ENCODE assay signal across 29 mouse cellular contexts in the genomic region with DNA sequence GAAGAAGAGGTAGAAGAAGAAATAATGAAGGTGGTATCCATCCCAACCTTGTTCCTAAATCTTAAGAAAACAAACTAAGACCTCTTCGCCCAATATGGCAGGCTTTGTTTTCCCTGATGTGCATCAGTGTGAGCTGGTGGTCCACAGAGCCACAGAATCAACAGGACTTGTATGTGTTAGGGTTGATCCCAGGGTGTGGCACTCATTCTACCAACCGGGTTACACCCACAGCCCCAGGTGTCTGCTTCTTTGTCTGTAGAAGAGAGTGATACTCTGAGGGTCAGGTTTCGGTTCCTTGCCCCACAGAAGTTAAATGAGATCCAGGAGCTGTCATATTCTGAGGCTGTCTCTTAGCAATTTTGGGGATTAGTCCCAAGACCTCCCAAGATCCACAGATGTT. TPM values are rescaled to one million over a fixed set of nuclear protein-coding genes. Genes with fewer than 3 reads are reported as not detected.
DNase-seq lines count a peak whose midpoint lies in the region; ATAC-seq lines count a peak whose summit lies in the region.
"Had no signal": no experiment of that assay in that cellular context is flagged by ENCODE, and none has a peak within 500 bp of the region (broad histone marks: within the 10 kb centered on the region; RNA-seq: fewer than 3 reads in every experiment).

No protein-coding gene starts in this region.

- peaks cover 9% of the 10 kb centered on the region for H3K27me3 ChIP-seq in heart, embryonic 12.5 days (replicated peaks)
- H3K27me3 ChIP-seq in forebrain, embryonic 16.5 days (replicated peaks; ENCODE audit: control insufficient read depth, insufficient read depth, low read length): no peaks in the 10 kb centered on the region
- H3K27me3 ChIP-seq: embryonic facial prominence, embryonic 13.5 days; embryonic facial prominence, embryonic 15.5 days; forebrain, embryonic 12.5 days; forebrain, embryonic 15.5 days had no signal

- no peak overlapping the region for H3K4me3 ChIP-seq in heart, embryonic 12.5 days
- no peak overlapping the region for H3K4me3 ChIP-seq in forebrain, embryonic 16.5 days (replicated peaks; ENCODE audit: low read length)
- H3K4me3 ChIP-seq: embryonic facial prominence, embryonic 13.5 days; embryonic facial prominence, embryonic 15.5 days; erythroblast, embryonic 14.5 days; forebrain, embryonic 10.5 days; forebrain, embryonic 12.5 days; forebrain, embryonic 15.5 days had no signal

- H3K4me2 ChIP-seq in heart, embryonic 12.5 days: no peak overlapping the region
- no peak overlapping the region for H3K4me2 ChIP-seq in forebrain, embryonic 16.5 days (ENCODE audit: low read length)
- H3K4me2 ChIP-seq: embryonic facial prominence, embryonic 13.5 days; embryonic facial prominence, embryonic 15.5 days; forebrain, embryonic 12.5 days; forebrain, embryonic 15.5 days had no signal

- H3K9me3 ChIP-seq in heart, embryonic 12.5 days (replicated peaks): peaks cover 3% of the 10 kb centered on the region; the same call in 1 of the 2 replicates
- no peaks in the 10 kb centered on the region for H3K9me3 ChIP-seq in forebrain, embryonic 16.5 days (ENCODE audit: control insufficient read depth, low read length)
- H3K9me3 ChIP-seq: embryonic facial prominence, embryonic 13.5 days; embryonic facial prominence, embryonic 15.5 days; forebrain, embryonic 10.5 days; forebrain, embryonic 12.5 days; forebrain, embryonic 15.5 days had no signal

- 62% methylated on average over 3 of the region's 3 CpGs for WGBS in heart, embryonic 12.5 days
- 82% methylated on average over 3 of the region's 3 CpGs for WGBS in forebrain, embryonic 16.5 days

- peak; percentile 72 for DNase-seq in heart, adult 11 months
- DNase-seq in A20 (ENCODE audit: low read depth, low spot score) (peak; percentile 72), ES-CJ7 (ENCODE audit: low read depth, low spot score) (peak; percentile 46)
- no peak for DNase-seq in adrenal gland, postnatal 25 days
- DNase-seq: adrenal gland, adult 8-10 months; adrenal gland, postnatal 14 days; cerebellum, adult 11 months; cerebellum, adult 18-20 months; cerebellum, adult 8-10 months; cerebellum, adult 9-11 months; cerebellum, postnatal 14 days; cerebellum, postnatal 36 days; embryo, embryonic 11 days had no signal

- H3K36me3 ChIP-seq in heart, embryonic 12.5 days: no peaks in the 10 kb centered on the region
- no peaks in the 10 kb centered on the region for H3K36me3 ChIP-seq in forebrain, embryonic 16.5 days (ENCODE audit: control insufficient read depth, insufficient read depth)
- H3K36me3 ChIP-seq: embryonic facial prominence, embryonic 13.5 days; embryonic facial prominence, embryonic 15.5 days; forebrain, embryonic 10.5 days; forebrain, embryonic 12.5 days; forebrain, embryonic 15.5 days had no signal

- H3K4me1 ChIP-seq in heart, embryonic 12.5 days (replicated peaks): no peaks in the 10 kb centered on the region
- no peaks in the 10 kb centered on the region for H3K4me1 ChIP-seq in forebrain, embryonic 16.5 days (replicated peaks; ENCODE audit: control insufficient read depth, insufficient read depth, low read length)
- H3K4me1 ChIP-seq: embryonic facial prominence, embryonic 13.5 days; embryonic facial prominence, embryonic 15.5 days; forebrain, embryonic 12.5 days; forebrain, embryonic 15.5 days had no signal

- no peak for ATAC-seq in heart, embryonic 12.5 days (ENCODE audit: insufficient number of reproducible peaks, low FRiP score)
- no peak for ATAC-seq in forebrain, embryonic 16.5 days
- ATAC-seq: activated CD4-positive, CD25-positive, alpha-beta regulatory T cell, adult 4 months; forebrain, embryonic 15.5 days had no signal

- no peak overlapping the region for H3K9ac ChIP-seq in heart, embryonic 12.5 days
- no peak overlapping the region for H3K9ac ChIP-seq in forebrain, embryonic 16.5 days (replicated peaks; ENCODE audit: low read depth, low read length)
- H3K9ac ChIP-seq: embryonic facial prominence, embryonic 13.5 days; embryonic facial prominence, embryonic 15.5 days; forebrain, embryonic 12.5 days; forebrain, embryonic 15.5 days had no signal

- H3K27ac ChIP-seq in heart, embryonic 12.5 days (ENCODE audit: poor library complexity, severe bottlenecking): no peak overlapping the region
- H3K27ac ChIP-seq in forebrain, embryonic 16.5 days (ENCODE audit: low read length): no peak overlapping the region
- H3K27ac ChIP-seq: embryonic facial prominence, embryonic 13.5 days; embryonic facial prominence, embryonic 15.5 days; forebrain, embryonic 10.5 days; forebrain, embryonic 12.5 days; forebrain, embryonic 15.5 days had no signal

RNA-seq across cellular contexts. Expression of a gene that starts 16.2 kb away (rescaled TPM):
- polyA plus RNA-seq in heart, embryonic 12.5 days (2016; fragmentation: Nextera tagmentation; extraction: Ambion mirVana): 0.59 and 0.73 TPM in 2 replicates
- 0.33 and 0.36 TPM in 2 replicates for total RNA-seq in adrenal gland, postnatal 25 days (2021)
- 2.6 and 3.4 TPM in 2 replicates for polyA plus RNA-seq in forebrain, embryonic 16.5 days (2015; fragmentation: Nextera tagmentation; extraction: Ambion mirVana)
- total RNA-seq: common myeloid progenitor, adult 5-6 weeks; MEL had no signal
- polyA plus RNA-seq: C2C12; embryonic facial prominence, embryonic 11.5 days; erythroblast, embryonic 14.5 days had no signal

RNA-seq across cellular contexts. Expression of a gene that starts 27.7 kb away (rescaled TPM):
- polyA plus RNA-seq in heart, embryonic 12.5 days (2016; fragmentation: Nextera tagmentation; extraction: Ambion mirVana): not detected in 2 replicates
- total RNA-seq in adrenal gland, postnatal 25 days (2021): 0.21 TPM in 1 of 2 replicates, not detected in the other
- 0.06 TPM in 1 of 2 replicates, not detected in the other for polyA plus RNA-seq in forebrain, embryonic 16.5 days (2015; fragmentation: Nextera tagmentation; extraction: Ambion mirVana)
- total RNA-seq: adrenal gland, postnatal 14 days; common myeloid progenitor, adult 5-6 weeks; ES-E14; MEL had no signal
- polyA plus RNA-seq: activated CD4-positive, CD25-positive, alpha-beta regulatory T cell, adult 4 months; C2C12; embryonic facial prominence, embryonic 13.5 days; erythroblast, embryonic 14.5 days; forebrain, embryonic 12.5 days; forebrain, embryonic 15.5 days had no signal

RNA-seq across cellular contexts. Expression of a gene that starts 52.6 kb away (rescaled TPM):
- not detected in 2 replicates for polyA plus RNA-seq in heart, embryonic 12.5 days (2016; fragmentation: Nextera tagmentation; extraction: Ambion mirVana)
- total RNA-seq in adrenal gland, postnatal 25 days (2021): not detected in 2 replicates
- polyA plus RNA-seq in forebrain, embryonic 16.5 days (2015; fragmentation: Nextera tagmentation; extraction: Ambion mirVana): not detected in 2 replicates
- total RNA-seq: adrenal gland, adult 18-20 months; adrenal gland, adult 8-10 months; adrenal gland, postnatal 14 days; adrenal gland, postnatal 4 days; MEL had no signal
- polyA plus RNA-seq: C2C12; embryonic facial prominence, embryonic 11.5 days; erythroblast, embryonic 14.5 days; forebrain, embryonic 10.5 days; forebrain, embryonic 12.5 days; forebrain, embryonic 15.5 days had no signal
